Mouse (Mus musculus) heart, embryonic 13.5 days (tissue): ENCODE data around the gene Rpusd2. TPM values are rescaled to one million over a fixed set of nuclear protein-coding genes. Genes with fewer than 3 reads are reported as not detected.
"Not testable (repeated sequence)": the region's sequence is repeated elsewhere in the genome, so short reads cannot be mapped to it uniquely, and the experiment has no call there.

ENCODE experiments used
- ATAC-seq: fragments of 200-750 bp; cut with Nextera tagmentation; 2 replicates; pipeline ENCODE4 v1.8.0; 2017; ENCODE audit warnings: moderate TSS enrichment; ENCODE audit not compliant: insufficient number of reproducible peaks, low FRiP score, low TSS enrichment; ENCODE audit errors: extremely low read depth
- H3K27ac ChIP-seq: fragments of 300-500 bp; sonication (generic); replicated peaks from 2 replicates; pipeline ENCODE4 v1.5.1; 2015; ENCODE audit warnings: moderate library complexity, mild to moderate bottlenecking, inconsistent platforms
- H3K27me3 ChIP-seq: fragments of 300-500 bp; sonication (generic); replicated peaks from 2 replicates; pipeline ENCODE4 v1.6.1; 2015; ENCODE audit warnings: mild to moderate bottlenecking, inconsistent platforms
- H3K36me3 ChIP-seq: fragments of 300-500 bp; sonication (generic); 2 replicates; pipeline ENCODE4 v1.6.1; 2015; ENCODE audit warnings: mild to moderate bottlenecking, inconsistent platforms
- H3K4me1 ChIP-seq: fragments of 300-500 bp; sonication (generic); 2 replicates; pipeline ENCODE4 v1.6.1; 2015; ENCODE audit warnings: inconsistent platforms
- H3K4me2 ChIP-seq: fragments of 300-500 bp; sonication (generic); 2 replicates; pipeline ENCODE4 v1.6.1; 2015; ENCODE audit warnings: inconsistent platforms, mild to moderate bottlenecking, moderate library complexity
- H3K4me3 ChIP-seq: fragments of 300-500 bp; sonication (generic); 2 replicates; pipeline ENCODE4 v1.5.1; 2015; ENCODE audit warnings: moderate library complexity, mild to moderate bottlenecking, inconsistent platforms
- H3K9ac ChIP-seq: fragments of 300-500 bp; sonication (generic); 2 replicates; pipeline ENCODE4 v1.6.1; 2015; ENCODE audit warnings: inconsistent platforms, mild to moderate bottlenecking, moderate library complexity
- H3K9me3 ChIP-seq: fragments of 300-500 bp; sonication (generic); 2 replicates; pipeline ENCODE4 v1.6.1; 2016; ENCODE audit warnings: inconsistent platforms
- WGBS: fragments of 180-500 bp; shearing (Covaris S2); methylation state at CpG from one replicate; pipeline ENCODE4 v1.1.7; 2015; ENCODE audit warnings: mixed read lengths; 5-methylcytosine and 5-hydroxymethylcytosine counted together
- polyA plus RNA-seq: library from polyadenylated mRNA; unstranded; fragments of >200 nt; fragmentation: Nextera tagmentation; extraction: Ambion mirVana; gene quantifications from 2 replicates; pipeline ENCODE4 v1.2.1, GENCODE M21; 2015

The Rpusd2 gene
- polyA plus RNA-seq, 1 experiment from 2014 or later, result 4.1 TPM

DNA sequence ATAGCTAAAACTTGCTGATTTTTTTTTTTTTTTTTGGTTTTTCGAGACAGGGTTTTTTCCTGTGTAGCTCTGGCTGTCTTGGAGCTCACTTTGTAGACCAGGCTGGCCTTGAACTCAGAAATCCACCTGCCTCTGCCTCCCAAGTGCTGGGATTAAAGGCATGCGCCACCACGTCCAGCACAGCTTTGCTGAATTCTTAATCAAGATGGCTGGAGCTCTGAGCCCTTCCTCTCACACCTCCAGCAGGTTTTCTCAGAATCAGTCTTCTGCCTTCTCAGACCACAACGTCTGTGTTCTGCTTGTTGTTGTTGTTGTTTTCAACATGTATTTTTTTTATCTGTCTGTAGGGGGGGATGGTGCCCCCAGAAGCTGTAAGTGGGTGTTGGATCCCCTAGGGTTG lies 18.3 kb upstream of the Rpusd2 start:
- not testable (repeated sequence) for ATAC-seq, H3K4me2 ChIP-seq, H3K9ac ChIP-seq, H3K27me3 ChIP-seq, H3K4me3 ChIP-seq, H3K9me3 ChIP-seq, H3K27ac ChIP-seq
- Histone ChIP-seq H3K36me3 (peaks cover 33% of the 10 kb centered on the region), H3K4me1 (peaks cover 24% of the 10 kb centered on the region)
- WGBS, result 67% methylated on average over 4 of the region's 4 CpGs

DNA sequence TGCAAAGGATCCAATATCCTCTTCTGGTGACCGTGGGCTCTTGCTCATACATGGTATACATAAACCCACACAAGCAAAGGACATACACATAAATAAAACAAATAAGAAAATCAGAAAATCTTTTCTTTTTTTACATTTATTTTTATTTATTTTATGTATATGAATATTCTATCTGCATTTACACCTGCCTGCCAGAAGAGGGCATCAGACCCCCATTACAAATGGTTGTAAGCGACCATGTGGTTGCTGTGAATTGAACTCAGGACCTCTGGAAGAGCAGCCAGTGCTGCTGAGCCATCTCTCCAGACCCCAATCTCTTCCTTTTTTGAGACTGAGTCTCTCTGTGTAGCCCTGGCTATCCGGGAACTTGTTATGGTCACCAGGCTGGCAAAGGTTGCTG lies 16.9 kb upstream of the Rpusd2 start:
- peaks cover 47% of the 10 kb centered on the region for H3K36me3 ChIP-seq
- no peaks in the 10 kb centered on the region for H3K27me3 ChIP-seq
- H3K4me3 ChIP-seq, result no peak overlapping the region
- H3K27ac ChIP-seq, result no peak overlapping the region
- H3K4me1 ChIP-seq, result peaks cover 24% of the 10 kb centered on the region
- no peak overlapping the region for H3K4me2 ChIP-seq
- 94% methylated on average over 3 of the region's 3 CpGs for WGBS
- no peak overlapping the region for H3K9ac ChIP-seq
- peaks cover 7% of the 10 kb centered on the region for H3K9me3 ChIP-seq
- ATAC-seq, result no peak

DNA sequence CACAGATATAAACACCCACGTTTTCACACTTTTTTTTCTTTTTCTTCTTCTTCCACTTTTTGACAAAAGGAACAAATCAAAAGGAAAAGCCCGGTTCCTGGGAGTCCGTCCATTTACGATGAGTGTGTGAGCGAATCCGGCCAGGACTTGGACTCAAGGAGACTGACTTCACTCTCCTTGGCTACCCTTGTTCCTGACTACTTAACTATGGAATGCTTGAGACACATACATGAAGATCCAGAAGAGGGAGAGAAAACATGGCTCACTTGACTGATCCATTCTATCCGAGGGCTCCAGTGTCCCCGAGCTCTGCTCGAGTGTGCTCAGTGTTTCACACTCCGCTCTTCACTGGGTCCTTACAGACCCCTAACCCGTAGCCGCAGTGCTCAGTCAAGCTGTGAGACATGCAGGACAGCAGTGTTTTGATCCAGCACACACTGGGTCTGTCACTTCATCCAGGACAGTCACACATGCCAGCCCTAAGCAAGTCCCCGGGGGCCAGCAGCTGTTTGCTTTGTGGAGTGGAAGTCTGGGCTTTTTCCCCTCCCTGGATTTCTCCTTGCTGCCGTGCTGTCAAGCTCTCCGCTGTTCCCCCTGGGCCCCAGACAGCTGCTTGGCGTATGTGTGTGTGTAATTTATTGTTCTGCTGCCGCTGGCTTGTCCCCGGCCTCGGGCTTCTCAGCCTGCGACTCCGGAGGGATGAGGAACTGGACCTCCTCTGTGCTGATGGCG lies 16.0 kb upstream of the Rpusd2 start:
- Histone ChIP-seq H3K4me2 (peak overlapping the region; percentile 35), H3K9me3 (peaks cover 7% of the 10 kb centered on the region), H3K36me3 (peaks cover 55% of the 10 kb centered on the region), H3K4me1 (peaks cover 24% of the 10 kb centered on the region), H3K27me3 (no peaks in the 10 kb centered on the region), H3K9ac (peak overlapping the region; percentile 61), H3K27ac (peak overlapping the region; percentile 24), H3K4me3 (no peak overlapping the region)
- WGBS, result 53% methylated on average over 22 of the region's 22 CpGs
- ATAC-seq, result no peak

DNA sequence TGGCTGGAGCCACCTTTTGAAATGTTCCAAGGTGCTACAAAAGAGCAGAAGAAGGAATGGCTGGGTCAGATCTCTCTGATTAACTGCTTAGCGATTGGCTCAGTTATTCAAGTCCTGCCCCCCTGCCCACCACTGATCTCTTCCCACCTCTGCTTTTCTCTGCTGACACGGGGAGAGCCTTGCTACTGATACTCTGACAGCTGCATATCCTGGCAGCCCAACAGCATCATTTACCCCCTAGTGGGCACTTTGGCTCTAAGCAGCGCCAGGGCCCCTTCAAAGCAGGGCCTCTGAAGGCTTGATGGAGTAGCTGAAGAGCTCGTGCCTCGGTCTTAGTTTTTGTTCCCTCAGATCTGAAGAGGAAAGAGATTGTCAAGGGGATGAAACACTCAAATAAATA lies 15.5 kb upstream of the Rpusd2 start:
- H3K9ac ChIP-seq, result peak overlapping the region; percentile 61
- 19% methylated on average over 5 of the region's 5 CpGs for WGBS
- H3K4me1 ChIP-seq, result peaks cover 24% of the 10 kb centered on the region
- H3K36me3 ChIP-seq, result peaks cover 58% of the 10 kb centered on the region
- no peak overlapping the region for H3K4me3 ChIP-seq
- peak overlapping the region; percentile 35 for H3K4me2 ChIP-seq
- peaks cover 7% of the 10 kb centered on the region for H3K9me3 ChIP-seq
- peak overlapping the region; percentile 24; the same call in 1 of the 2 replicates for H3K27ac ChIP-seq
- no peak for ATAC-seq
- H3K27me3 ChIP-seq, result no peaks in the 10 kb centered on the region

DNA sequence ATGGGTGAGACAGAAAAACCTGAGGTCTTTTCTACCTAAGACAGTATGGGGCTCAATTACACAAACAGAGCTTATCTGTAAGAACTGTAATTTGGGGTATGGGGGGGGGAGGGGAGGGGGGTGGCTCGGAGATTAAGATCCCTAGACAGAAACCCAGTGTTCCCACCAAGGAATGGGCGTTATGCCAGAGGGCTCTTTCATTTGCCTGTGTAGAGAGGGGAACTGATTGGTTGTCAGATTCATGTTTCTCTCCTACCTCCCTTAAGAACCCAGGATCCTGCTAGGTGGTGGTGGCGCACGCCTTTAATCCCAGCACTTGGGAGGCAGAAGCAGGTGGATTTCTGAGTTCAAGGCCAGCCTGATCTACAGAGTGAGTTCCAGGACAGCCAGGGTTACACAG lies 15.1 kb upstream of the Rpusd2 start:
- Histone ChIP-seq H3K27me3 (no peaks in the 10 kb centered on the region), H3K27ac (no peak overlapping the region), H3K36me3 (peaks cover 62% of the 10 kb centered on the region), H3K9me3 (peaks cover 7% of the 10 kb centered on the region), H3K4me1 (peaks cover 24% of the 10 kb centered on the region), H3K9ac (no peak overlapping the region), H3K4me2 (no peak overlapping the region), H3K4me3 (no peak overlapping the region)
- 59% methylated on average over 4 of the region's 4 CpGs for WGBS
- no peak for ATAC-seq

DNA sequence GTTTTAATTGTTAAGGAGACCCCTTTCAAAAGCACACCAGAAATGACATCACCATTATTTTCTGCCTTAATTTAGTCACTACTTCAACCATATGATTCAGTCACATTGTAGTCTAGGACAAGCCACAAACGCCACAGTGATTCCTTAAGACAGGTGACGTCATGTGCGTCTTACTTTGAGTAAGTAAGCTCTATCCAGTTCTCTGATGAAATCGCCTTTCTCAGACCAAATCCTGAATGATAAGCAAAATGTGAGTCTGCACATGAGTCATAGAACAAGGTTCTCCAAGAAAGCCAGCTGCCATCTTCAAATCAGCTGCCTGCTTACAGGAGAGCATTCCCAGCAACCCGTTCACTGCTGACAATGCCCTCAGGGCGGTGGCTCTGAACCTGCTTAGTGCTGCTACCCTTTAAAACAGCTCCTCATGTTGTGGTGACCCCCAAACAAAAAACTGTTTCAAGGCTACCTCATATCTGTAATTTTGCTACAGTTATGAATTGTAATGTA lies 11.4 kb upstream of the Rpusd2 start:
- H3K36me3 ChIP-seq, result peaks cover 76% of the 10 kb centered on the region
- 0 out of 2 replicates have a peak, but pooled peaks cover 3% of the 10 kb centered on the region for H3K9me3 ChIP-seq
- no peak overlapping the region for H3K27ac ChIP-seq
- no peak overlapping the region for H3K4me2 ChIP-seq
- H3K4me3 ChIP-seq, result no peak overlapping the region
- no peaks in the 10 kb centered on the region for H3K27me3 ChIP-seq
- no peak for ATAC-seq
- H3K9ac ChIP-seq, result no peak overlapping the region
- WGBS, result 90% methylated on average over 6 of the region's 6 CpGs
- peaks cover 19% of the 10 kb centered on the region for H3K4me1 ChIP-seq

DNA sequence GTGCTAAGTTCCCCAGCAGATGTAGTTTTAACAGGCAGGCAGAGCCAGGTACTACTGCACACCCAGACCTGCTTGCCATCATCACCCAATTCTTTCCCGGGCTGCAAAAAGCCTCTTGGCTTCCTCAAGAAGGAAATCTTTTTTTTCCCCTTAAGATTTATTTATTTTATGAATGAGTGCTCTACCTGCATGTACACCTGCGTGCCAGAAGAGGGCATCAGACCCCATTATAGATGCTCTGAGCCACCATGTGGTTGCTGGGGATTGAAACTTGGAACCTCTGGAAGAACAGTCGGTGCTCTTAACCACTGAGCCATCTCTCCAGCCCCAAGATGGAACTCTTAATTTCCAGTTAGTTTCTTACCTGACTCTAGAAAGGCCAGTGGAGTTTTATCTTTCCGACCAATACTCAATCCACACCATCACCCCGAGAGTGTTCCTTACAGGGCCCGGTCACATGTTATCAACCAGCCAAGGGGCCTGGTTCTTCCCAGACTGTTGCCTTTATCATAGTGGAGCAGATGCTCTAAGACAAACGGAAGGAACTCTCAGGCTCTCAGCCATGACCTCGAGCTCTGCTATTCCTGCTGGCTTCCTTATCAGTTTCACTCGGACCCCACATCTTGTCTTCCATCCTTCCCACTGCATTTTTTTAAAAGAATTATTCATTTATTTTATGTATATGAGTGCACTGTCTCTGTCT lies 9.9 kb upstream of the Rpusd2 start:
- no peak overlapping the region for H3K4me3 ChIP-seq
- H3K27ac ChIP-seq, result no peak overlapping the region
- no peak overlapping the region for H3K4me2 ChIP-seq
- 54% methylated on average over 9 of the region's 9 CpGs for WGBS
- no peaks in the 10 kb centered on the region for H3K27me3 ChIP-seq
- H3K4me1 ChIP-seq, result peaks cover 15% of the 10 kb centered on the region
- H3K9ac ChIP-seq, result no peak overlapping the region
- H3K36me3 ChIP-seq, result peaks cover 69% of the 10 kb centered on the region
- no peak for ATAC-seq
- H3K9me3 ChIP-seq, result 0 out of 2 replicates have a peak, but pooled peaks cover 3% of the 10 kb centered on the region

DNA sequence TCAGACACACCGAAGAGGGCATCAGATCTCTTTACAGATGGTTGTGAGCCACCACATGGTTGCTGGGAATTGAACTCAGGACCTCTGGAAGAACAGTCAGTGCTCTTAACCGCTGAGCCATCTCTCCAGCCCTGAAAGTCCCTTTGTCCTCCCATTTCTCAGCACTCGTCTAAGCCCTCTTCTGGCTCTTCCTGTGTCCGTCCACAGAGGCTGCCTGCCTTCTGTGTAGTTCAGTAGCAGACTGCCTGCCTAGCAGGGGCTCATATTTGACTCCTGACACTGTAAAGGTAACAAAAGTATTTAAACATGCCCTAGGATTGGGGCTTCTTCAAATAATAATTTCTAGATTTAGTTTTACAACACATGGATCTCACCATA lies 9.4 kb upstream of the Rpusd2 start:
- no peak overlapping the region for H3K4me2 ChIP-seq

DNA sequence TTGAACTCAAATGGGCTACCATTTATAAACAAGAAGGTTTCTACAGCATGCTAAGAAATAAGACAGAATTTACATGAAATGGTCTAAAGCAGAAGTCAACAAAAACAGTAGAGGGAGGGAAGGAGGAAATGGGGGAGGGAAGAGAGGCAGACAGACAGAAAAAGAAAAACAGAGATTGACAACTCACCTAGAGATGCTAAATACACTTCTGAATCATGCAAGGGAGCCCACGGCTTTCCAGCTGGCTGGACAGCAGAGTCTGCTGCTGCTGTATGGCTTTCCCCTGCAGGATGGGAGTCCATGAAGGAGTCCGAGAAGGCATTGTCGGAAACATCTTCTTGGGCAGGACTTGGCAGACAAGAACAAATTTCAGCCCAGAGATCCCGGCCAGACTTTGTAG lies 7.6 kb upstream of the Rpusd2 start:
- Histone ChIP-seq H3K27me3 (0 out of 2 replicates have a peak, but pooled peaks cover 3% of the 10 kb centered on the region), H3K4me3 (no peak overlapping the region), H3K9me3 (no peaks in the 10 kb centered on the region), H3K27ac (no peak overlapping the region), H3K9ac (no peak overlapping the region), H3K4me2 (no peak overlapping the region), H3K36me3 (peaks cover 47% of the 10 kb centered on the region), H3K4me1 (peaks cover 16% of the 10 kb centered on the region)
- ATAC-seq, result no peak
- 94% methylated on average over 4 of the region's 4 CpGs for WGBS

More for the DNA sequence above, 9.4 kb upstream of the Rpusd2 start:
- Histone ChIP-seq H3K9me3 (0 out of 2 replicates have a peak, but pooled peaks cover 3% of the 10 kb centered on the region), H3K4me1 (peaks cover 16% of the 10 kb centered on the region), H3K27ac (no peak overlapping the region), H3K27me3 (no peaks in the 10 kb centered on the region), H3K36me3 (peaks cover 65% of the 10 kb centered on the region), H3K4me3 (no peak overlapping the region), H3K9ac (no peak overlapping the region)
- ATAC-seq, result no peak
- 64% methylated on average over 4 of the region's 4 CpGs for WGBS

DNA sequence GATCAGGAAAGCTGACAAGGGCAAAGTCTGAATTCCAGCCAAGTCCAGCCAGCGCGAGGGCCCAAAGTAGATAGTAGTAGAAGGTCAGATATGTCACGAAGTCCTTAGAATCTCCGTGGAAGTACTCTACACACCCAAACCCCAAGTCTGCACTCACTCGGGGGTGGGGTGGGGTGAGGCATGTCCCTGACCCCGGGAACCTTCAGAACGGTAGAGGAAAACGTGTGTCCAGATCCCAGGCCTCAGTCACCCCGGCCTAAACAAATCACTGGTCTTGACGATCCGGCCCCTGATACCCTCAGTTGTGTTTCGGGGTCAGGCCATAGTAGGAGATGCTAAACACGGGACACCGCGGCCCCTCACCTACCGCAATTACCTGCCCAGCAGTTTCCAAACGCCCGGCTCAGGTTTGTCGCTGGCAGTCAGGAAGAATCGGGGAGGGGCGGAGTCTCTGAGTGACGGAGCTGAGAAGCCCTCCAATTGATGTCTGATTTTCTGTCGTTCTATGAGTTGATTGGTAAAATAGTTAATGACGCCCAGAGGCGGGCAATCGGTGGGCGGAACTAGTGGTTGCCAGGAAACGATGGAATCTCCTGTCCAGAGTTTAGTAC lies 5.5 kb upstream of the Rpusd2 start, which contains the start of gene Ccdc32:
TSS of gene Ccdc32 (minus strand) at position 453 of the 611 bp plus-strand sequence.
- H3K27me3 ChIP-seq, result peaks cover 8% of the 10 kb centered on the region; the same call in 1 of the 2 replicates
- under 1% methylated on average over 28 of the region's 28 CpGs for WGBS
- H3K4me1 ChIP-seq, result peaks cover 16% of the 10 kb centered on the region
- no peak within 1 kb of the TSS for H3K27ac ChIP-seq
- peak within 1 kb of the TSS; percentile 84 for H3K9ac ChIP-seq
- ATAC-seq, result peak; percentile 81; the same call in 1 of the 2 replicates
- peak within 1 kb of the TSS; percentile 78 for H3K4me2 ChIP-seq
- no peaks in the 10 kb centered on the region for H3K9me3 ChIP-seq
- H3K4me3 ChIP-seq, result peak within 1 kb of the TSS; percentile 65
- peaks cover 30% of the 10 kb centered on the region for H3K36me3 ChIP-seq

DNA sequence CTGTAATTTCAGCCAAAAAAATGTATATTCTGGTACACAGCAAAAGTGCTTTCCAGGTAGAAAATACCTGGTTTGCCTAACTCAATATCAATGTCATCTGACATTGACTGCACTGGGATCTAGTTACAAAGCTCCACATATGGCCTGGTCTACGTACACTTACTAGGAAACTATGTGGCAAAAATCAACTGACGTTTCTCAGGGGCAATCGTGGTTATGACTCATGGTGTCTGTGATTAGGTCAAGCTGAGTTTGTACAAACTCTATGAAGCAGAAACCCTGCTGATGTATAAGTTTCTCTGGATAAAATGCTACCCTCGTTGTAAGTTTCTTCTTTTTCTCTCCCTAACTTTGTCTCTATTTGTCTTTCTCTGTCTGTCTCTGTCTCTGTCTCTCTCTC lies 2.4 kb upstream of the Rpusd2 start:
- Histone ChIP-seq H3K9ac (no peak overlapping the region), H3K27me3 (peaks cover 8% of the 10 kb centered on the region; the same call in 1 of the 2 replicates), H3K4me3 (no peak overlapping the region), H3K4me2 (no peak overlapping the region), H3K36me3 (peaks cover 4% of the 10 kb centered on the region), H3K27ac (no peak overlapping the region), H3K4me1 (peaks cover 31% of the 10 kb centered on the region), H3K9me3 (no peaks in the 10 kb centered on the region)
- ATAC-seq, result no peak
- 49% methylated on average over 4 of the region's 4 CpGs for WGBS
